Mouse (Mus musculus): Measurements from ENCODE around the gene 9430015G10Rik.
"Not testable (repeated sequence)": the region's sequence is repeated elsewhere in the genome, so short reads cannot be mapped to it uniquely, and the experiment has no call there.

Gene 9430015G10Rik

GRCm38 (mm10) chr4:156136285-156137100 is 26.7 kb downstream of the 9430015G10Rik start:
- in situ Hi-C loops (cut with MboI; ENCODE audit: low pct_unique_long_range_greater_than_20kb in 1 of 2, low sequenced_read_pairs in 2 of 2, unreplicated experiment in 1 of 2), result no loop called here

DNA sequence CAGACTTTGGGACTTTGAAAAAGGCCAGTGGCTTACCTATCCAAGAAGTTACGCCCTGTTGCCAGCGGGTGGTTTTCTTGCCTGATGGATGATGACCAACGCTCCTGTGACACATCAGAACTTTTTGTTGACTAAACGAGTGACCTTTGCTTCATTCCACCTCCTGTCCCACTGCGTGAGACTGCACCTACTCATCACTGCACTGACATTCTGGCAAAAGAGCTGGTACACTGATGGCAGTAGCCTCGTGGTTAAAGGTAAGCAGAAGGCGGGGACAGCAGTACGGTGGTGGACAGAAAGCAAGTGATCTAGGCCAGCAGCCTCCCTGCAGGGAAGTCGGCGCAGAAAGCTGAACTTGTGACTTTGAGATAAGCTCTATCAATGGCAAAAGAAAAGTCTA is 41.1 kb downstream of the 9430015G10Rik start:
- in situ Hi-C loops (cut with MboI; ENCODE audit: low pct_unique_long_range_greater_than_20kb in 1 of 2, low sequenced_read_pairs in 2 of 2, unreplicated experiment in 1 of 2), result not testable (repeated sequence)

- in situ Hi-C loops (cut with MboI; ENCODE audit: low pct_unique_long_range_greater_than_20kb in 1 of 2, low sequenced_read_pairs in 2 of 2, unreplicated experiment in 1 of 2), result no loop called here
These were observed 45.0 kb downstream of the 9430015G10Rik start for GRCm38 (mm10) chr4:156154771-156155170.

GRCm38 (mm10) chr4:156166477-156166876 is 56.7 kb downstream of the 9430015G10Rik start:
- in situ Hi-C loops (cut with MboI; ENCODE audit: low pct_unique_long_range_greater_than_20kb in 1 of 2, low sequenced_read_pairs in 2 of 2, unreplicated experiment in 1 of 2), result no loop called here

DNA sequence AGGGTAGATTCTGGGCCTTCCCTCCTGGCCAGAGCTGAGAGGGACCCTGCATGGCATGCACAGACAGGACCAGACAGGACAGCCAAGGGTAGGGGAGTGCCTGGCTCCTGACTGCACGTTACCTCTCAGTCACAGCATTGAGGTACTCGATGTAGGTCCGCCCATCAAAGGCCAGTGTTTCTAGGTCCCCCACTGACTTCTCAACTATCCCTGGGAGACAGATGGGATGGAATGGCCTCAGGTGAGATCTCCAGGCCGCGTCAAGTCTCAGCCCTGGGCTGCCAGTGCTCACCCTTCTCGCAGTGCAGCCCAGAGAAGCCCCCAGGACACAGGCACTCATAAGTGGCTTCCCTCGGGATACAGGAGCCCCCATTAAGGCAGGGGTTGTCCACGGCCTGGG is 58.8 kb downstream of the 9430015G10Rik start:
- in situ Hi-C loops (cut with MboI; ENCODE audit: low pct_unique_long_range_greater_than_20kb in 1 of 2, low sequenced_read_pairs in 2 of 2, unreplicated experiment in 1 of 2), result no loop called here

DNA sequence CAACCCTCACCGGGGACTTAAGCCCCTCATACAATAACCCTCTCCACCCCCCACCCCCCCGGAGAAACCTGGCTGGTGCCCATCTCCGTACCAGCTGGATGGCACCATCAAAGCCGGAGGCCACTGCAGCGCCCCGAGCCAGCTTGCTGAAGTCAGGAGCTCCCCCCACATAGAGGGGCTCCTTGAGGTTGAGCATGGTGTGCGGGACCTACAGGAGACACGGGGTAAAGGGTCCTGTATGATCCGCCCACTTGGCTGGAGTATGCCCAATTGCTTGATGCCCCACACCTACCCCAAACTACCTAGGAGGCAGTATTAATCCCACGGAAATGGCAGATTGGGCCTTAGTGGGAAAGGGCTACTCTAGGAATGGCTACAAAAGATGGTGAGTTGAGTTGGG is 59.3 kb downstream of the 9430015G10Rik start:
- in situ Hi-C loops (cut with MboI; ENCODE audit: low pct_unique_long_range_greater_than_20kb in 1 of 2, low sequenced_read_pairs in 2 of 2, unreplicated experiment in 1 of 2), result no loop called here

GRCm38 (mm10) chr4:156171828-156172227 is 62.0 kb downstream of the 9430015G10Rik start:
- in situ Hi-C loops (cut with MboI; ENCODE audit: low pct_unique_long_range_greater_than_20kb in 1 of 2, low sequenced_read_pairs in 2 of 2, unreplicated experiment in 1 of 2), result no loop called here

Data from mouse embryonic stem cell (cell line).